Mouse (Mus musculus): ENCODE measurements around the gene St7.

St7 gene

GRCm38 (mm10) chr6:17947130-17947831, 254.5 kb downstream of the St7 start:
- no peak for DNase-seq (ENCODE audit: low spot score)

DNA sequence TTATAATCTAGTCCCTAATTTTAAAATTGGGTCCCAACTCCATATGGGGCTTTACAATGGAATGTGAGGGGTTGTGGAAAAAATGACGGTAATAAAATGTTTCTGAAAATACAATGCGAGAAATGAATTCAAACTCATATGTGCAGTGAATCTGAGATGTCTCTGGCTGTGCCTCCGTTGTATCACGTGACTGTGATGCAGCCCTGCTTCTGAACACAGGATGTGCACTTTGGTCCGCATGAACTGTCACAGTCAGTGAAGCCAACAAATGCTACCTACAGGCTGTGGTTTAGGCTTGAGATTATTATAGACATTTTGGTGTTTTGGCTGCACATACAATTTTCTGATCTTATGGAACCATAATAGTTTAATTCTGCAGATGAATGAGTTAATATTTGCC, 256.4 kb downstream of the St7 start:
- DNase-seq (ENCODE audit: low spot score) = no peak

DNA sequence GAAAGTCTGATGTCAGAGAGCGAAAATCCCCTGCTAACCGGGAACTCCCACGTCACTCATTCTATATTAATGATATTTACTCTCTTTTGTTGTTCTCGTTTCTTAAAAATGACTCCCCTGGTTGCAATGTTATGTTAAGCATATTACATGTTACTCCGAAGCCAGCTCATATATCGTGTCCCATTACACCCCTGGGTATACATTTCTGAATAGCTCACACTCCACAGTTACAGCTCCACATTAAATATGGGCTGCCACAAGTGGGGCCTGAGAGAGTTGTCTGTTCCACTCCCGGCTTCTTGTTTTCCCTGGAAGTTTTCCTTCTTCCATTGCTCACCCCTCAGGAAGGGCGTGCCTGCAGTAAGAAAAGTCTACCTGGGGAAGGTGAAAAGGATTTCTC, 259.0 kb downstream of the St7 start:
- no peak for DNase-seq (ENCODE audit: low spot score)

DNA sequence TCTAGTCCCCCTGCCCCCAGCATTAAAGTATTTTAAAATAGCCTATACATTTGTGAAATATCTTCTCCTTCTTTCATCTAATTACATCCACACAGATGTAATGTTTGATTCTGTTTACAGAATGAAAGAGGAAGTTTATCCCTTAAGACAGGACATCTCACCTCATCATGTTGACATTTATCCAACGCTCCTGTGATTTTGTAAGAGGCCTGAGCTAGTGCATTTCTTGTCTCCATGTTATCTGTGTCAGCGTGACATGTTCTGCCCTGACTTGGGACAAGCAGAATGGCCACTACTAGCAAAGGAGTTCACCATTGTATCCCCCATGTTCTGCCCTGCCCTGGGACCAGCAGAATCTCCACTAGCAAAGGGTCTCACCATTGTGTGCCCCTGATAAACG, 270.7 kb downstream of the St7 start:
- no peak for DNase-seq (ENCODE audit: low spot score)

- DNase-seq (ENCODE audit: low spot score) = no peak
Measured at GRCm38 (mm10) chr6:17968467-17969144, 275.9 kb downstream of the St7 start.

DNA sequence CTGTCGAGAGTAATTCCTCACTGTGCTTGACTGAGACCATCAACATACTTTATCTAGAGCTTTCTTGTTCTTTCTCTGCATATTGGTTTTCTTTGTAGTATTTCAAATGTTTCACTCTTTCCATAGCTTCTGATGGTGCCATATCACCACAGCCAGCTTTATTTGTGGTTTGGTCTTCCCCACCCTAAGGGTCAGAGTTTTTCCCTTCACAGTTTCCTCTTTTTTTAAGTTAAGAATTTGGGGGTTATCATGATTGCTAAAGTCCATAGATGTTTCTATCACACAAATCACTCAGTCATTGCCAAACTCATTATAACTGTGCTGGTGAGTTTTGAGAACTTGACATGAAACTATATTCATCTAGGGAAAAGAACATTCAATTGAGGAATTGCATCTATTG, 277.1 kb downstream of the St7 start:
- DNase-seq (ENCODE audit: low spot score) = no peak

DNA sequence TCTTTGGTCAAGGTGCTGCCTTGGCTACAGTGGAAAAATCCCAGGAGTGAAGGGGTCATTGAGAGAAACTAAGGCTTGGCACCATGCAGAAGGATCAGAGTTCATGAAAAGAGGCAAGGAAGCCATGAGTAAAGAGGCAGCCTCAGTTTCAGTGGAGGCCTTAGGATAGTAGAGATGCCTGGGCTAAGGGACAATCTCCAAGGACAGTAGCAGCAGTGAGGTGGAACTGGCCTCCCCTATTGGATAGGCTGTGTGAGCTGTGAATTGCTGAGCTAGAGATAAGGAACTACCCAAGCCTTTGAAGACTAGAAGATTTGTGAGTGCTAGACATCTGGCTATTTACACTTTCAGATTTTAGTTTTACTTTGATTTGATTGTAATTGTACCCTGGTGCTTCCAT, 278.7 kb downstream of the St7 start:
- no peak for DNase-seq (ENCODE audit: low spot score)

- DNase-seq (ENCODE audit: low spot score) = no peak
Measured at GRCm38 (mm10) chr6:17974416-17974815, 281.7 kb downstream of the St7 start.

- no peak for DNase-seq (ENCODE audit: low spot score)
Measured at GRCm38 (mm10) chr6:17977165-17977564, 284.4 kb downstream of the St7 start.

DNA sequence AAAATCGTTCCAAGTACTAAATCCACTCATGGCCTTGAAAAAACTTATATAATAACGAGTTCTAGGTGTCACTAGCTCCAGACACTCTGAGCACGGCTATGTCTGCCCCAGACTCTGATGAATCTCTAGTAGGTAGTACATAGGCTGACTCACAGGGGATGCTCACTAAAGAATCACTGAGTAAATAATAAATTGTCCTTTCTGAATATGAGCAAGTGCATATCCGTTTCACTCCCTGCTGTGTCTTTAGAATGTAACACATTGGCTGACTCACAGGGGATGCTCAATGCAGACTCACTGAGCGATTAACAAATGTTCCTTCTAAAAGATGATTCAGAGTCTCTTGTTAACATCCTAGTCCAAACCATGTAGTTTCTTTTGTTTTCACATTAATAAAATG, 285.6 kb downstream of the St7 start:
- no peak for DNase-seq (ENCODE audit: low spot score)

DNA sequence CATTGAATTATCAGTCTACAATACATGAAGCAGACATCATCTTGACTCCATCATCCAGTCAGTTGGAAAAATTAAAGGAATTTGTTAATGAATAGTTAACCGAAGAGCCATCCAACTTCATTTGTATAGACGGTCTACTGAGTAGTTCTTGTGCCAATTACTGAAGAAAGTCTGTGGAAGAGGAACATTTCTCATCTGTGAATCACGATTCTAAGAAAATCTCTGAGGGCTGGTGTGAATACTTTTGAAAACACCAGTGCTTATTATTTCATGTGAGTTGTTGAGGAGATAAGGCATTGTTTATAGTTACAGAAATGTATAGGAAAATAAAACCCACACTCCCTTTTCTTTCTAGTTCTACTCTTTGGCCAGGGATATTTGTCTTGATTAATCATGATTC, 286.1 kb downstream of the St7 start:
- DNase-seq (ENCODE audit: low spot score) = no peak

- no peak for DNase-seq (ENCODE audit: low spot score)
Measured at GRCm38 (mm10) chr6:17979361-17979760, 286.6 kb downstream of the St7 start.

- no peak for DNase-seq (ENCODE audit: low spot score)
Measured at GRCm38 (mm10) chr6:17990173-17991028, 297.7 kb downstream of the St7 start.

GRCm38 (mm10) chr6:17991625-17992024, 298.9 kb downstream of the St7 start:
- DNase-seq (ENCODE audit: low spot score) = no peak

All from testis, postnatal 14 days (tissue).